Mouse (Mus musculus) testis, adult 2 months (tissue): ENCODE data around the gene Sat2. TPM values are rescaled to one million over a fixed set of nuclear protein-coding genes. Genes with fewer than 3 reads are reported as not detected.

Experiments used
- H3K27ac ChIP-seq: fragments of 200-500 bp; 2 replicates; pipeline ENCODE4 v1.5.1; 2012; ENCODE audit warnings: low read depth, low read length; ENCODE audit not compliant: control insufficient read depth, insufficient read depth
- H3K27me3 ChIP-seq: fragments of 200-500 bp; 2 replicates; pipeline ENCODE4 v1.6.1; 2012; ENCODE audit warnings: mild to moderate bottlenecking, low read length, moderate library complexity; ENCODE audit not compliant: control insufficient read depth, insufficient read depth
- H3K36me3 ChIP-seq: fragments of 200-500 bp; 2 replicates; pipeline ENCODE4 v1.6.1; 2012; ENCODE audit warnings: mild to moderate bottlenecking, low read length; ENCODE audit not compliant: control insufficient read depth, insufficient read depth
- H3K4me1 ChIP-seq: fragments of 200-500 bp; 2 replicates; pipeline ENCODE4 v1.6.1; 2012; ENCODE audit warnings: low read length; ENCODE audit not compliant: control insufficient read depth, insufficient read depth
- H3K4me3 ChIP-seq: fragments of 200-500 bp; 2 replicates; pipeline ENCODE4 v1.5.1; 2012; ENCODE audit warnings: low read depth, mild to moderate bottlenecking, low read length, moderate library complexity, mixed read lengths; ENCODE audit not compliant: control insufficient read depth
- CTCF ChIP-seq: fragments of 200-500 bp; IDR thresholded peaks from 2 replicates; pipeline ENCODE4 v1.5.1; 2012; ENCODE audit warnings: low read depth, mild to moderate bottlenecking, inconsistent platforms, low read length, moderate library complexity; ENCODE audit not compliant: control insufficient read depth, insufficient read depth, insufficient replicate concordance
- POLR2A ChIP-seq: fragments of 200-500 bp; IDR thresholded peaks from 2 replicates; pipeline ENCODE4 v1.6.1; 2012; ENCODE audit warnings: low read depth, mild to moderate bottlenecking, inconsistent platforms, low read length, moderate library complexity; ENCODE audit not compliant: control insufficient read depth
- polyA plus RNA-seq: library from polyadenylated mRNA; depleted of rRNA; stranded (reverse); fragments of >200 nt; gene quantifications from 2 replicates; pipeline ENCODE4 v1.2.3, GENCODE M21; 2012

The Sat2 gene
- polyA plus RNA-seq, 1 experiment = 9.4 TPM

- Histone ChIP-seq H3K27me3 (no peaks in the 10 kb centered on the region), H3K27ac (no peak overlapping the region), H3K4me1 (no peaks in the 10 kb centered on the region), H3K36me3 (peaks cover 5% of the 10 kb centered on the region; the same call in 1 of the 2 replicates), H3K4me3 (no peak overlapping the region)
- TF ChIP-seq CTCF = no peak
- no peak for TF ChIP-seq POLR2A
These were observed 31.2 kb upstream of the Sat2 start for GRCm38 (mm10) chr11:69590622-69591021.

DNA sequence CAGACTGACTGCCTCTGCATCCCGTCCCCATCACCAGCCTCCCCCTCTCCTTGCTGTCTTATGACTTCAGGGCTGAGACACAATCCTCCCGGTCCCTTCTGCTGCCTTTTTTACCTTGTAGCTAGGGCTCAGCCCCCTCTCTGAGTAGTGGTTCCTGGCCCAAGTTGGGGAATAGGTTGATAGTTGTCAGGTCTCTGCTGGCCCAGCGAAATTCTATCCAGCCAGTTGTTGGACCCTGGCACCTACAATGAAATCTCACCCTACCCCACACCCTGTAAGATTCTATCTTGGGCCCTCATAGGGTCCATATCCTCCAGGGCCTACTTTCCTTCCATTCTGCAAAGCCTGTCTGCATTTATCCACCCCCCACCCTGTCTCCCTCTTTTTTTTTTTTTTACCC, 30.4 kb upstream of the Sat2 start:
- Histone ChIP-seq H3K4me1 (no peaks in the 10 kb centered on the region), H3K27me3 (no peaks in the 10 kb centered on the region), H3K27ac (no peak overlapping the region), H3K36me3 (peaks cover 5% of the 10 kb centered on the region; the same call in 1 of the 2 replicates), H3K4me3 (no peak overlapping the region)
- TF ChIP-seq CTCF = no peak
- no peak for TF ChIP-seq POLR2A

GRCm38 (mm10) chr11:69591899-69592637, 29.8 kb upstream of the Sat2 start:
- TF ChIP-seq POLR2A = no peak
- Histone ChIP-seq H3K36me3 (peaks cover 5% of the 10 kb centered on the region; the same call in 1 of the 2 replicates), H3K4me1 (no peaks in the 10 kb centered on the region), H3K27me3 (no peaks in the 10 kb centered on the region), H3K27ac (no peak overlapping the region), H3K4me3 (no peak overlapping the region)

DNA sequence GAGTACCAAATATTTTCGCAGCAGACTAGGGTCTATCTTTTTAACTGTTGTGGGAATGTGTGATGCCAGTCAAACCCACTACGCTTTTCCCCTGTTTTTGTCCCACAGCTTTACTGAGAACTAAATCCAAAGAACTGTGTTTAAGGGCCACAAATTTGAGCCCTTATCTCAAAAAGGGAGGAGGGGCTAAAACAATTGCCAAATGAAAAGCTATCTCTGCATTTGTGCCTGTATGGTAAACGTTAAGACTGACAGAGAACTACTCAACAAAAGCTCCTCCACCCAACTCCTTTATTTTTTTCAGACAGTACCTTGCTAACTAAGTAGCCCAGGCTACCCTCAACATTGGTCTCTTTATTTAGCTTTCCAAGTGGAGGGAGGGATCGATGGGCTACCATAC, 29.0 kb upstream of the Sat2 start:
- Histone ChIP-seq H3K27me3 (no peaks in the 10 kb centered on the region), H3K4me3 (no peak overlapping the region), H3K4me1 (no peaks in the 10 kb centered on the region), H3K36me3 (peaks cover 4% of the 10 kb centered on the region; the same call in 1 of the 2 replicates), H3K27ac (no peak overlapping the region)
- TF ChIP-seq POLR2A (no peak), CTCF (no peak)

GRCm38 (mm10) chr11:69594853-69595252, 27.0 kb upstream of the Sat2 start:
- Histone ChIP-seq H3K36me3 (no peaks in the 10 kb centered on the region; the same call in 1 of the 2 replicates), H3K4me1 (no peaks in the 10 kb centered on the region; the same call in 1 of the 2 replicates)
- no peak for TF ChIP-seq POLR2A
- no peak for TF ChIP-seq CTCF

GRCm38 (mm10) chr11:69599436-69599835, 22.4 kb upstream of the Sat2 start:
- Histone ChIP-seq H3K27ac (no peak overlapping the region), H3K4me3 (no peak overlapping the region), H3K4me1 (peaks cover 5% of the 10 kb centered on the region), H3K36me3 (no peaks in the 10 kb centered on the region), H3K27me3 (no peaks in the 10 kb centered on the region)
- TF ChIP-seq CTCF (no peak), POLR2A (no peak)

More at GRCm38 (mm10) chr11:69594853-69595252, 27.0 kb upstream of the Sat2 start:
- no peak overlapping the region for H3K27ac ChIP-seq
- H3K4me3 ChIP-seq = no peak overlapping the region
- H3K27me3 ChIP-seq = no peaks in the 10 kb centered on the region

DNA sequence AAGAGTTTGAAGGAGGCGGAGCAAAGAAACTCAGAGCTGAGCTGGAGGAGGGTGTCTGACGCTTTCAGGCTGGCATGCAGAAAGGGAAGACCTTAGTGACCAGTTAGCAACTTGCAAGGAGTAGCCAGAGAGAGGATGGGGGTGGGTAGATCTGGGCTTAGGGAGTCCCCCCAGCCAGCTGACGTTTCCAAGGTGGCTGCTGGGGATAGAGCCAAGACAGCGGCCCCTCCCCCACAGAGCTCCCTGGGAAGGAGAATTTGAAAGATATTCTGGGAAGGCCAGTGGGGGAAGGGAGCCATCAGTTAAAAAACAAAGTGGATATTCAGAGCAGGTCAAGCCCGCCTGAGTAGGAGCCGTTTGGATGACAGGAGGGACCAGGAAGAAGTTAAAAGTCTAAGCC, 21.7 kb upstream of the Sat2 start:
- no peak overlapping the region for H3K4me3 ChIP-seq
- TF ChIP-seq CTCF (no peak), POLR2A (no peak)
- no peak overlapping the region; the same call in 1 of the 2 replicates for H3K27ac ChIP-seq
- H3K4me1 ChIP-seq = peaks cover 12% of the 10 kb centered on the region
- H3K27me3 ChIP-seq = no peaks in the 10 kb centered on the region
- no peaks in the 10 kb centered on the region for H3K36me3 ChIP-seq
